ENCODE assay signal across 11 mouse cellular contexts in the genomic region with DNA sequence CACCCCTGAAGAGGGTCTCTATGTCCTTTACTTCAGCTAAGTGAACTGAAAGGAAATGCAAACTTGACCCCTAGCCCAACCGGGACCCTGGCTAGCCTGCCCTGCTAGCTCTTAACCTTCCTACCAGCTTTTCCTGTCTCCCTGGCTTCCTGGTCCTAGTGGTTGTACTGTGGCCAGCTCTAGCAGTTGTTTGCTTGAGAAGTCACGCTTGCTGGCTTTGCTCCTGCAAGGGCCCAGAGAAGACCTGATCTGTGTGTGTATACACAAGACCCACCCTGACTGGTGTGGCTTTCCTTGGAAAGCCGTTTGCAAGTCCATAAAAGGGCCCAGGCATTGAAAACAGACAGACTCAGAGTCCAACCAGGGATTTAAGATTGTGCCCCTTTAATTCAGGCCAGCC. TPM values are rescaled to one million over a fixed set of nuclear protein-coding genes. Genes with fewer than 3 reads are reported as not detected.
A peak's percentile ranks its signal among the peaks of the same experiment; 100 is the strongest.
DNase-seq lines count a peak whose midpoint lies in the region; ATAC-seq and TF ChIP-seq lines count a peak whose summit lies in the region.
"Had no signal": no experiment of that assay in that cellular context is flagged by ENCODE, and none has a peak within 500 bp of the region (broad histone marks: within the 10 kb centered on the region; RNA-seq: fewer than 3 reads in every experiment).

No protein-coding gene starts in this region.

- no peak for TF ChIP-seq CTCF in liver, adult 2 months (IDR thresholded peaks at IDR 0.05; ENCODE audit: low read depth, low read length)
- TF ChIP-seq CTCF in cerebellum, adult 2 months (IDR thresholded peaks at IDR 0.05; ENCODE audit: borderline replicate concordance, insufficient read depth, low read depth, low read length): no peak

- H3K27me3 ChIP-seq in liver, adult 2 months (ENCODE audit: control insufficient read depth, insufficient read depth, low read length): no peaks in the 10 kb centered on the region
- peaks cover 6% of the 10 kb centered on the region; the same call in 1 of the 2 replicates for H3K27me3 ChIP-seq in liver, embryonic 11.5 days (replicated peaks; ENCODE audit: control insufficient read depth, insufficient read depth, low read length)
- no peaks in the 10 kb centered on the region for H3K27me3 ChIP-seq in neural tube, embryonic 15.5 days (replicated peaks)
- no peaks in the 10 kb centered on the region for H3K27me3 ChIP-seq in cerebellum, adult 2 months (ENCODE audit: control insufficient read depth, insufficient read depth, low read length)
- H3K27me3 ChIP-seq: limb, embryonic 15.5 days had no signal

- H3K79me2 ChIP-seq in liver, adult 2 months (ENCODE audit: control insufficient read depth, insufficient read depth, low read length): no peaks in the 10 kb centered on the region

- 55% methylated on average over 3 of the region's 3 CpGs for WGBS in liver, adult 2 months
- WGBS in liver, embryonic 11.5 days: 42% methylated on average over 3 of the region's 3 CpGs
- WGBS in neural tube, embryonic 15.5 days: 59% methylated on average over 3 of the region's 3 CpGs
- WGBS in cerebellum, adult 2 months: 67% methylated on average over 3 of the region's 3 CpGs

- TF ChIP-seq POLR2A in liver, adult 2 months (IDR thresholded peaks at IDR 0.05; ENCODE audit: extremely low read depth, insufficient read depth, low read length): no peak
- TF ChIP-seq POLR2A in cerebellum, adult 2 months (IDR thresholded peaks at IDR 0.05; ENCODE audit: borderline replicate concordance, insufficient read depth, low read length): no peak

- H3K27ac ChIP-seq in liver, adult 2 months (replicated peaks; ENCODE audit: insufficient read depth, low read depth, low read length): peak overlapping the region; percentile 31
- H3K27ac ChIP-seq in liver, embryonic 11.5 days (ENCODE audit: low read depth, low read length): no peak overlapping the region
- no peak overlapping the region for H3K27ac ChIP-seq in neural tube, embryonic 15.5 days (replicated peaks)
- H3K27ac ChIP-seq in cerebellum, adult 2 months (ENCODE audit: insufficient read depth, low read length): no peak overlapping the region
- H3K27ac ChIP-seq: limb, embryonic 15.5 days had no signal

- no peaks in the 10 kb centered on the region for H3K36me3 ChIP-seq in liver, adult 2 months (ENCODE audit: control insufficient read depth, insufficient read depth, low read length)
- no peaks in the 10 kb centered on the region for H3K36me3 ChIP-seq in liver, embryonic 11.5 days (ENCODE audit: control insufficient read depth, insufficient read depth, low read length)
- H3K36me3 ChIP-seq in neural tube, embryonic 15.5 days: no peaks in the 10 kb centered on the region
- H3K36me3 ChIP-seq: limb, embryonic 15.5 days had no signal

- H3K4me2 ChIP-seq in liver, embryonic 11.5 days: no peak overlapping the region
- no peak overlapping the region for H3K4me2 ChIP-seq in neural tube, embryonic 15.5 days
- H3K4me2 ChIP-seq: limb, embryonic 15.5 days had no signal

- no peaks in the 10 kb centered on the region for H3K9me3 ChIP-seq in liver, embryonic 11.5 days (ENCODE audit: control insufficient read depth, low read length)
- no peaks in the 10 kb centered on the region for H3K9me3 ChIP-seq in neural tube, embryonic 15.5 days (replicated peaks)
- H3K9me3 ChIP-seq: limb, embryonic 15.5 days had no signal

- H3K4me1 ChIP-seq in liver, adult 2 months (ENCODE audit: control insufficient read depth, insufficient read depth, low read length): no peaks in the 10 kb centered on the region
- no peaks in the 10 kb centered on the region for H3K4me1 ChIP-seq in liver, embryonic 11.5 days (replicated peaks; ENCODE audit: control insufficient read depth, insufficient read depth, low read length)
- H3K4me1 ChIP-seq in neural tube, embryonic 15.5 days: no peaks in the 10 kb centered on the region
- H3K4me1 ChIP-seq in cerebellum, adult 2 months (ENCODE audit: control insufficient read depth, insufficient read depth, low read length): no peaks in the 10 kb centered on the region

- ATAC-seq in liver, embryonic 11.5 days (replicated peaks; ENCODE audit: low FRiP score): no peak
- ATAC-seq in neural tube, embryonic 15.5 days (ENCODE audit: low FRiP score): no peak

- DNase-seq in liver, adult 2 months (ENCODE audit: extremely low read depth, low read depth, low spot score): no peak
- no peak for DNase-seq in liver, embryonic 11.5 days (ENCODE audit: low spot score)
- peak; percentile 25 for DNase-seq in heart, postnatal 4 days
- peak; percentile 49 for DNase-seq in kidney, postnatal 10 days
- DNase-seq in ovary, postnatal 14 days (ENCODE audit: low spot score): peak; percentile 29
- no peak for DNase-seq in thymus, postnatal 4 days
- DNase-seq in cerebellum, adult 2 months: no peak
- DNase-seq: cerebellum, postnatal 10 days had no signal

- H3K9ac ChIP-seq in liver, adult 2 months (ENCODE audit: low read depth, low read length): no peak overlapping the region
- no peak overlapping the region for H3K9ac ChIP-seq in liver, embryonic 11.5 days (ENCODE audit: low read depth, low read length)
- no peak overlapping the region for H3K9ac ChIP-seq in neural tube, embryonic 15.5 days (replicated peaks)
- H3K9ac ChIP-seq: limb, embryonic 15.5 days had no signal

- H3K4me3 ChIP-seq in liver, adult 2 months (ENCODE audit: insufficient read depth, low read depth, low read length): no peak overlapping the region
- no peak overlapping the region for H3K4me3 ChIP-seq in liver, embryonic 11.5 days (ENCODE audit: low read depth, low read length)
- no peak overlapping the region for H3K4me3 ChIP-seq in neural tube, embryonic 15.5 days (replicated peaks)
- no peak overlapping the region for H3K4me3 ChIP-seq in cerebellum, adult 2 months (replicated peaks; ENCODE audit: insufficient read depth, low read depth, low read length)
- H3K4me3 ChIP-seq: limb, embryonic 15.5 days had no signal

RNA-seq across cellular contexts. Expression of a gene that starts 7.3 kb away (rescaled TPM):
- total RNA-seq in liver, adult 2 months (2014; rRNA removed): 17.9 and 19.9 TPM in 2 replicates
- polyA plus RNA-seq in liver, adult 2 months (2012; rRNA removed): 18.3 and 29.7 TPM in 2 replicates
- polyA plus RNA-seq in liver, embryonic 11.5 days (2014; fragmentation: Nextera tagmentation; extraction: Ambion mirVana): 49.0 and 52.3 TPM in 2 replicates
- 10 to 100 TPM; 50.9 to 53.6 TPM for total RNA-seq in heart, postnatal 4 days (2021)
- polyA plus RNA-seq in neural tube, embryonic 15.5 days (2015; fragmentation: Nextera tagmentation; extraction: Ambion mirVana): 14.4 and 28.2 TPM in 2 replicates
- polyA plus RNA-seq in cerebellum, adult 2 months (2012; rRNA removed): 27.8 and 34.0 TPM in 2 replicates

RNA-seq across cellular contexts. Expression of a gene that starts 22.9 kb away (rescaled TPM):
- 5.2 and 6.8 TPM in 2 replicates for total RNA-seq in liver, adult 2 months (2014; rRNA removed)
- 6.8 and 7.8 TPM in 2 replicates for polyA plus RNA-seq in liver, adult 2 months (2012; rRNA removed)
- polyA plus RNA-seq in liver, embryonic 11.5 days (2014; fragmentation: Nextera tagmentation; extraction: Ambion mirVana): 9.3 TPM in 2 replicates
- total RNA-seq in heart, postnatal 4 days (2021): 10 to 100 TPM; 17.4 to 18.5 TPM
- 2.6 and 6.9 TPM in 2 replicates for polyA plus RNA-seq in neural tube, embryonic 15.5 days (2015; fragmentation: Nextera tagmentation; extraction: Ambion mirVana)
- 14.3 and 16.9 TPM in 2 replicates for polyA plus RNA-seq in cerebellum, adult 2 months (2012; rRNA removed)

RNA-seq across cellular contexts. Expression of a gene that starts 55.5 kb away (rescaled TPM):
- not detected in 2 replicates for total RNA-seq in liver, adult 2 months (2014; rRNA removed)
- not detected in 2 replicates for polyA plus RNA-seq in liver, adult 2 months (2012; rRNA removed)
- polyA plus RNA-seq in liver, embryonic 11.5 days (2014; fragmentation: Nextera tagmentation; extraction: Ambion mirVana): not detected in 2 replicates
- total RNA-seq in heart, postnatal 4 days (2021): not detected
- not detected in 2 replicates for polyA plus RNA-seq in neural tube, embryonic 15.5 days (2015; fragmentation: Nextera tagmentation; extraction: Ambion mirVana)
- not detected in 2 replicates for polyA plus RNA-seq in cerebellum, adult 2 months (2012; rRNA removed)
- total RNA-seq: midbrain, postnatal 0 days had no signal
- polyA plus RNA-seq: limb, embryonic 15.5 days; midbrain, postnatal 0 days had no signal

Comparison
In these comparisons a context has a peak if more than half of its experiments do, and no peak if none do; other contexts are left out.
1. DNase-seq: peak in heart, postnatal 4 days (single experiment), kidney, postnatal 10 days (single experiment) and ovary, postnatal 14 days (single experiment); none in liver, adult 2 months (single experiment), liver, embryonic 11.5 days (single experiment), thymus, postnatal 4 days (single experiment) and cerebellum, adult 2 months (0 of 2).